Mouse (Mus musculus) midbrain, embryonic 15.5 days (tissue): ENCODE measurements around the gene Nobox. TPM values are rescaled to one million over a fixed set of nuclear protein-coding genes. Genes with fewer than 3 reads are reported as not detected.

Source experiments
- ATAC-seq: fragments of 200-750 bp; cut with Nextera tagmentation; replicated peaks from 2 replicates; pipeline ENCODE4 v1.8.0; 2017; ENCODE audit warnings: moderate TSS enrichment
- H3K27ac ChIP-seq: fragments of 300-500 bp; sonication (generic); 2 replicates; pipeline ENCODE4 v1.5.1; 2015; ENCODE audit warnings: mild to moderate bottlenecking, inconsistent platforms
- H3K27me3 ChIP-seq: fragments of 300-500 bp; sonication (generic); replicated peaks from 2 replicates; pipeline ENCODE4 v1.6.1; 2015; ENCODE audit warnings: inconsistent platforms
- H3K36me3 ChIP-seq: fragments of 300-500 bp; sonication (generic); replicated peaks from 2 replicates; pipeline ENCODE4 v1.6.1; 2015; ENCODE audit warnings: inconsistent platforms
- H3K4me1 ChIP-seq: fragments of 300-500 bp; sonication (generic); 2 replicates; pipeline ENCODE4 v1.6.1; 2015; ENCODE audit warnings: inconsistent platforms
- H3K4me2 ChIP-seq: fragments of 300-500 bp; sonication (generic); 2 replicates; pipeline ENCODE4 v1.6.1; 2015; ENCODE audit warnings: inconsistent platforms, mild to moderate bottlenecking, moderate library complexity
- H3K4me3 ChIP-seq: fragments of 300-500 bp; sonication (generic); 2 replicates; pipeline ENCODE4 v1.5.1; 2015; ENCODE audit warnings: mild to moderate bottlenecking, inconsistent platforms
- H3K9ac ChIP-seq: fragments of 300-500 bp; sonication (generic); 2 replicates; pipeline ENCODE4 v1.6.1; 2015; ENCODE audit warnings: mild to moderate bottlenecking, inconsistent platforms
- H3K9me3 ChIP-seq: fragments of 300-500 bp; sonication (generic); 2 replicates; pipeline ENCODE4 v1.6.1; 2016; ENCODE audit warnings: inconsistent platforms
- WGBS: fragments of 180-500 bp; shearing (Covaris S2); methylation state at CpG from one replicate; pipeline ENCODE4 v1.1.7; 2015; ENCODE audit warnings: mixed read lengths; 5-methylcytosine and 5-hydroxymethylcytosine counted together
- polyA plus RNA-seq: library from polyadenylated mRNA; unstranded; fragments of >200 nt; fragmentation: Nextera tagmentation; extraction: Ambion mirVana; gene quantifications from 2 replicates; pipeline ENCODE4 v1.2.1, GENCODE M21; 2015

Nobox gene
- not detected in 2 replicates for polyA plus RNA-seq

DNA sequence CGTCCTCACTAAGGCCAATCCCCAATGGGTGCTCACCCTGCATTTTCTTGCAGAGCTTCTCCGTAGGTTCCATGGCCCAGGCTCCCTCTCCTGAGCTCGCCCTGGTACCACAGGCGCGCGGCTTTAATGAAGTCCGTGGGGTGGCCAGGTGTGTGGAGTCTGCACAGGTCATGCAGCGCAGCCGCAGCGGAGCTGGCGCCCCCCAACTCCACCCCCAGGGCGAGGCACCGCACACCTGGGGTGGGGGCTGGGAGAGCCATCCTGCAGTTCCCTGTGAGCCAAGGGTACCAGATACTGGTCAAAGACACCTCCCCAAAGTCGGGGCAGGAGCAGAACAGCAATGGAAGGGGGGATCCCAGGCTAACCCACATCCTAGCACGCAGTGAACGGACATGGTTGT lies at the start of gene Nobox:
TSS of gene Nobox (minus strand) at position 101 of the 400 bp plus-strand sequence.
- no peaks in the 10 kb centered on the region for H3K9me3 ChIP-seq
- H3K4me2 ChIP-seq: no peak within 1 kb of the TSS
- peaks cover 9% of the 10 kb centered on the region; the same call in 1 of the 2 replicates for H3K4me1 ChIP-seq
- no peak within 1 kb of the TSS for H3K4me3 ChIP-seq
- WGBS: 68% methylated on average over 16 of the region's 16 CpGs
- H3K27me3 ChIP-seq: no peaks in the 10 kb centered on the region
- ATAC-seq: no peak
- no peak within 1 kb of the TSS for H3K27ac ChIP-seq
- H3K9ac ChIP-seq: no peak within 1 kb of the TSS
- H3K36me3 ChIP-seq: no peaks in the 10 kb centered on the region

DNA sequence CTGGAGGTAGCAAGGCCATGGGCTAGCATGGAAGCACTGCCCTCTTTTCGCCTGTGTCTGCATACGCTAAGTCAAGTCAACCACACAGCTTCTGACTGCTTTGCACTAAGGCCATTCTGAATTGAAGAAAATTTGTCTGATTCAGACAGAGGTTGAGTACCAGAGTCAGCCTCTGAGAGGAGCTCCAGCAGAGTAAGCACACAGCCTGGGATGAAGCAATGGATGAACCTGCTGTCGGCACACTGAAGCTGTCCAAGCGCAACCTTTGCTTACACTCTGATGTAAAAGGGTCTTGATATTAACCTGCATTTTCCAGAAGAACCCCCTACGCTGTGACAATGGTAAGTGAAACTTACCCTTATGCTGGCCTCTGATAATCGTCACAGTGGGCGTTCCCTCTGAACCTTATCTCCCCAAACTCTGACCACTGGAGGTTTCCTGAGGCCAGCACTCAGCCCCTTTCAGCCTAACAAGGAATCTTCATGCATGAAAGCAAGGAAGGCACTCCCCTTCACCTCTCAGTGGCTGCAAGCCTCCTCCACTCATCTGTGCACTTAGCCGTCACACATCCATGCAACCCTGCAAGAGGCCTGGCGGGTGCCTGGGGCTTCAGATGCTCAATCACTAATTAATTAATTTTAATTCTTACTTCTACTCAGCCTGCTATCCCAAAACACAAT lies 45.3 kb upstream of the Nobox start:
- H3K27ac ChIP-seq: no peak overlapping the region
- no peak overlapping the region for H3K4me2 ChIP-seq
- H3K9ac ChIP-seq: no peak overlapping the region
- H3K9me3 ChIP-seq: no peaks in the 10 kb centered on the region
- H3K27me3 ChIP-seq: no peaks in the 10 kb centered on the region
- no peaks in the 10 kb centered on the region for H3K36me3 ChIP-seq
- ATAC-seq: peak; percentile 80
- no peak overlapping the region for H3K4me3 ChIP-seq
- no peaks in the 10 kb centered on the region for H3K4me1 ChIP-seq
- 65% methylated on average over 9 of the region's 9 CpGs for WGBS

GRCm38 (mm10) chr6:43353446-43353845 lies 44.1 kb upstream of the Nobox start:
- H3K36me3 ChIP-seq: no peaks in the 10 kb centered on the region
- no peaks in the 10 kb centered on the region for H3K4me1 ChIP-seq
- H3K9me3 ChIP-seq: no peaks in the 10 kb centered on the region
- no peaks in the 10 kb centered on the region for H3K27me3 ChIP-seq
- no peak overlapping the region for H3K9ac ChIP-seq
- H3K4me2 ChIP-seq: no peak overlapping the region
- no peak for ATAC-seq
- H3K4me3 ChIP-seq: no peak overlapping the region
- WGBS: 91% methylated on average over 4 of the region's 4 CpGs
- H3K27ac ChIP-seq: no peak overlapping the region

GRCm38 (mm10) chr6:43349083-43349482 lies 39.7 kb upstream of the Nobox start:
- Histone ChIP-seq H3K4me1 (no peaks in the 10 kb centered on the region), H3K36me3 (no peaks in the 10 kb centered on the region), H3K27ac (no peak overlapping the region), H3K27me3 (no peaks in the 10 kb centered on the region), H3K4me2 (no peak overlapping the region), H3K9ac (no peak overlapping the region), H3K4me3 (no peak overlapping the region), H3K9me3 (no peaks in the 10 kb centered on the region)
- WGBS: 67% methylated on average over 4 of the region's 4 CpGs
- no peak for ATAC-seq

- no peaks in the 10 kb centered on the region for H3K9me3 ChIP-seq
- no peak overlapping the region for H3K4me2 ChIP-seq
- H3K27me3 ChIP-seq: no peaks in the 10 kb centered on the region
- H3K4me1 ChIP-seq: no peaks in the 10 kb centered on the region
- no peak overlapping the region for H3K9ac ChIP-seq
- ATAC-seq: no peak
- 89% methylated on average over 1 of the region's 1 CpGs for WGBS
- no peak overlapping the region for H3K4me3 ChIP-seq
- H3K36me3 ChIP-seq: no peaks in the 10 kb centered on the region
- H3K27ac ChIP-seq: no peak overlapping the region
Observed at GRCm38 (mm10) chr6:43347637-43348036, 38.3 kb upstream of the Nobox start.

GRCm38 (mm10) chr6:43343006-43343405 lies 33.7 kb upstream of the Nobox start:
- H3K36me3 ChIP-seq: no peaks in the 10 kb centered on the region
- no peak overlapping the region for H3K4me2 ChIP-seq
- H3K27ac ChIP-seq: no peak overlapping the region
- no peaks in the 10 kb centered on the region for H3K9me3 ChIP-seq
- H3K4me3 ChIP-seq: no peak overlapping the region
- no peaks in the 10 kb centered on the region for H3K27me3 ChIP-seq
- ATAC-seq: no peak
- H3K4me1 ChIP-seq: no peaks in the 10 kb centered on the region
- 89% methylated on average over 1 of the region's 1 CpGs for WGBS
- no peak overlapping the region for H3K9ac ChIP-seq

DNA sequence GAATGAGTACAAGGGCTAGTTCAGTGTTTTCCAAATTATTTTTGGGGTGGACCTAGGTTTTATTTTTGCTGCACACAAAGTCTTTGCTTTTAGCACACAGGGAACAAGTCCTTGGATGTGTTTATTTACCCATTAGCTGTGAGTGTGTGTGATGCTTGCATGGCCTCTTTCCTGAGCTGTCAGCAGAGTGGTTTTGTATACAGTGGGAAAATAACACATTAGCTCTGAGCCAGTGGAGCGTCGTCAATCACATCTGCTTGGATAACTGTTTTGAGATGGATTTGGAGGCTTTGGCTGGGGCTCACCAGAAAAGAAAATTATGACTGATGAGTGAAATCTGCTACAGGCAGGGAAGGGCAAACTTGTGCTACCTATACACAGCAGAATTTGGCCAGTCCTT lies 33.0 kb upstream of the Nobox start:
- 0 out of 2 replicates have a peak, but pooled peaks have one; percentile 34 for ATAC-seq
- Histone ChIP-seq H3K9ac (no peak overlapping the region), H3K4me1 (0 out of 2 replicates have a peak, but pooled peaks cover 2% of the 10 kb centered on the region), H3K9me3 (no peaks in the 10 kb centered on the region), H3K36me3 (no peaks in the 10 kb centered on the region), H3K27me3 (no peaks in the 10 kb centered on the region), H3K4me3 (no peak overlapping the region), H3K27ac (no peak overlapping the region), H3K4me2 (no peak overlapping the region)
- 65% methylated on average over 2 of the region's 2 CpGs for WGBS

DNA sequence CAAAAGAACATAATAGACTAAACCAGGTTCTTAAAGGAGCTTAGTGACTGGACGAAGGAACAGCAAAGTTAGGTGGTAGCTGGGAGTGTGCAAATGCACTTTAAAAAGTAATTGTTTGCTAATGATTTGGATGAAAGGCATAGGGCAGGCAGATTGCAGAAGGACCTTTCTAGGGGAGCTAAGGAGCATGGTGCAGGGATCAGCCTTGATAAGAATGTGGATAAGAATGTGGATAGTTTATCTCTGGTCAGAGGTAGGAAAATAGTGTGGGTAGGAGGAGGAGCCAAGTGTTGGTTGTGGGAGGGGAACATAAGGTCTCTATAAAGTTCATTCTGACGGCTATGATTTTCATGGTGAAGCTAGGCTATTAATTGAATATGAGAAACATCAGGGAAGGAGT lies 29.4 kb upstream of the Nobox start:
- Histone ChIP-seq H3K9ac (no peak overlapping the region), H3K4me2 (no peak overlapping the region), H3K9me3 (no peaks in the 10 kb centered on the region), H3K27ac (no peak overlapping the region), H3K4me1 (0 out of 2 replicates have a peak, but pooled peaks cover 3% of the 10 kb centered on the region), H3K36me3 (no peaks in the 10 kb centered on the region), H3K4me3 (no peak overlapping the region), H3K27me3 (no peaks in the 10 kb centered on the region)
- 82% methylated on average over 2 of the region's 2 CpGs for WGBS
- ATAC-seq: no peak

DNA sequence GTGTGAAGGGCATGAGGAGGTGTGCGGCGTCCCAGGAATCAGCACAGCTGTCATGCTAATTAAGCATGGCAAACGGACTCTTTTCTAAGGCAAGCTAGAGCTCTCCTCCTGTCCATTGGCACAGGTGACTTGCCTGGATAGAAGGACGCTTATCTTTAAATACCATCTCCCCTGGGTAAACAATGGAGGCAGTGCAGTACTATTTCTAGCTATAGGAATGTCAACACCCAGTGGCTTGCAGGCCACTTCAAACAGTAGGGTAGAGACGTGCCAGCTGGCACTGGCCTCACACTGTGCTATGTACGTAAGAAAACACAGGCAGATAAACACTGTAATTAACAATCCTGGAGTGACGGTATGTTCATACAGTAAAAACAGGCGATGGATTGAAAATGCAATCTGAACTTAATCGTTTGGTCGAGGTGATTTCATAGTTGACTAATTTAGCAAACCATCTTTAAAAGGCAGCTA lies 28.2 kb upstream of the Nobox start:
- 42% methylated on average over 10 of the region's 10 CpGs for WGBS
- no peak overlapping the region for H3K4me3 ChIP-seq

GRCm38 (mm10) chr6:43335619-43336234 lies 26.4 kb upstream of the Nobox start:
- 0 out of 2 replicates have a peak, but pooled peaks have one; percentile 37 for ATAC-seq
- H3K9ac ChIP-seq: no peak overlapping the region

More for the DNA sequence above, 28.2 kb upstream of the Nobox start:
- Histone ChIP-seq H3K27me3 (no peaks in the 10 kb centered on the region), H3K9ac (no peak overlapping the region), H3K36me3 (no peaks in the 10 kb centered on the region), H3K4me1 (0 out of 2 replicates have a peak, but pooled peaks cover 3% of the 10 kb centered on the region), H3K4me2 (no peak overlapping the region), H3K27ac (peak overlapping the region; percentile 26; the same call in 1 of the 2 replicates), H3K9me3 (no peaks in the 10 kb centered on the region)
- peak; percentile 74 for ATAC-seq

DNA sequence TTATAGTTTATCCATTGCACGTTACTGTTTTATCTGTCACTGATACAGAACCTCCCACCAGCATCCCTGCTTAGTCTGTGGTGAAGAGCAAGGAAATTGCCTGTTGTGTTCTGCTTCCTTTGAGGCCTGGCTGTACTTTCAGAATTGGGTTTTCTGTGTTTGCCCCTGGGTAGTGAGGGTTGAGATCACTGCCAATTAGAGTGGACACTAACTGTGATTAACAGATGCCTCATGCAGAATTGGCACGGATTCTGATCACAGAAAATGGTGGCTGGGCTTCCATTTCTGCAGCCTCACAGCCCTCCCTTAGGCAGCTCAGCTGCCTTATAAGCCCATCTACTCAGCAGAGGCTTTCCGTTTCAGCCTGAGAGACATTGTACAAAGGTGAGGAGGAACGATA lies 24.1 kb upstream of the Nobox start:
- WGBS: 60% methylated on average over 4 of the region's 4 CpGs
- ATAC-seq: peak; percentile 64
- Histone ChIP-seq H3K9ac (no peak overlapping the region), H3K4me2 (no peak overlapping the region), H3K4me3 (no peak overlapping the region), H3K36me3 (no peaks in the 10 kb centered on the region), H3K4me1 (0 out of 2 replicates have a peak, but pooled peaks cover 3% of the 10 kb centered on the region), H3K27ac (peak overlapping the region; percentile 61), H3K9me3 (no peaks in the 10 kb centered on the region), H3K27me3 (no peaks in the 10 kb centered on the region)

More at GRCm38 (mm10) chr6:43335619-43336234, 26.4 kb upstream of the Nobox start:
- Histone ChIP-seq H3K4me3 (no peak overlapping the region), H3K27me3 (no peaks in the 10 kb centered on the region), H3K4me1 (0 out of 2 replicates have a peak, but pooled peaks cover 3% of the 10 kb centered on the region), H3K4me2 (no peak overlapping the region), H3K36me3 (no peaks in the 10 kb centered on the region), H3K9me3 (no peaks in the 10 kb centered on the region), H3K27ac (no peak overlapping the region)
- 76% methylated on average over 3 of the region's 3 CpGs for WGBS

GRCm38 (mm10) chr6:43312961-43313656 lies 3.8 kb upstream of the Nobox start:
- Histone ChIP-seq H3K27me3 (no peaks in the 10 kb centered on the region), H3K4me2 (no peak overlapping the region), H3K4me3 (no peak overlapping the region), H3K36me3 (no peaks in the 10 kb centered on the region), H3K9ac (no peak overlapping the region), H3K9me3 (no peaks in the 10 kb centered on the region), H3K4me1 (peaks cover 9% of the 10 kb centered on the region; the same call in 1 of the 2 replicates), H3K27ac (peak overlapping the region; percentile 66)
- ATAC-seq: peak; percentile 86
- whole genome bisulfite sequencing: 35% methylated on average over 8 of the region's 8 CpGs
